Mouse (Mus musculus) stomach, embryonic 16.5 days (tissue): ENCODE data around the gene C330021F23Rik. TPM values are rescaled to one million over a fixed set of nuclear protein-coding genes. Genes with fewer than 3 reads are reported as not detected.
A peak's percentile ranks its signal among the peaks of the same experiment; 100 is the strongest.

ENCODE experiments used
- ATAC-seq: fragments of 200-750 bp; cut with Nextera tagmentation; 2 replicates; pipeline ENCODE4 v1.8.0; 2017; ENCODE audit warnings: moderate number of reproducible peaks, moderate TSS enrichment; ENCODE audit not compliant: insufficient read depth, low FRiP score
- H3K27ac ChIP-seq: fragments of 300-500 bp; sonication (generic); 2 replicates; pipeline ENCODE4 v1.5.1; 2014; ENCODE audit warnings: low read length
- H3K27me3 ChIP-seq: fragments of 300-500 bp; sonication (generic); 2 replicates; pipeline ENCODE4 v1.6.1; 2014; ENCODE audit warnings: low read length, control low read depth, mixed read lengths; ENCODE audit not compliant: control insufficient read depth, insufficient read depth
- H3K36me3 ChIP-seq: fragments of 300-500 bp; sonication (generic); 2 replicates; pipeline ENCODE4 v1.6.1; 2014; ENCODE audit warnings: low read length; ENCODE audit not compliant: control insufficient read depth, insufficient read depth
- H3K4me1 ChIP-seq: fragments of 300-500 bp; sonication (generic); 2 replicates; pipeline ENCODE4 v1.6.1; 2014; ENCODE audit warnings: low read length, control low read depth, mixed read lengths; ENCODE audit not compliant: control insufficient read depth, insufficient read depth
- H3K4me2 ChIP-seq: fragments of 300-500 bp; sonication (generic); 2 replicates; pipeline ENCODE4 v1.6.1; 2014; ENCODE audit warnings: low read depth, low read length, mixed read lengths
- H3K4me3 ChIP-seq: fragments of 300-500 bp; sonication (generic); replicated peaks from 2 replicates; pipeline ENCODE4 v1.5.1; 2014; ENCODE audit warnings: mild to moderate bottlenecking, low read length
- H3K9ac ChIP-seq: fragments of 300-500 bp; sonication (generic); 2 replicates; pipeline ENCODE4 v1.6.1; 2014; ENCODE audit warnings: low read length
- H3K9me3 ChIP-seq: fragments of 300-500 bp; sonication (generic); replicated peaks from 2 replicates; pipeline ENCODE4 v1.6.1; 2016; ENCODE audit warnings: low read length, control low read depth; ENCODE audit not compliant: control insufficient read depth
- WGBS: fragments of 180-500 bp; shearing (Covaris S2); extraction: QIAGEN DNeasy Blood & Tissue Kit; methylation state at CpG from one replicate; pipeline ENCODE4 v1.1.7; 2014; 5-methylcytosine and 5-hydroxymethylcytosine counted together
- polyA plus RNA-seq: library from polyadenylated mRNA; unstranded; fragments of >200 nt; fragmentation: Nextera tagmentation; extraction: Ambion mirVana; gene quantifications from 2 replicates; pipeline ENCODE4 v1.2.1, GENCODE M21; 2015

C330021F23Rik gene
- polyA plus RNA-seq, 1 experiment from 2014 or later = 1.1 TPM

DNA sequence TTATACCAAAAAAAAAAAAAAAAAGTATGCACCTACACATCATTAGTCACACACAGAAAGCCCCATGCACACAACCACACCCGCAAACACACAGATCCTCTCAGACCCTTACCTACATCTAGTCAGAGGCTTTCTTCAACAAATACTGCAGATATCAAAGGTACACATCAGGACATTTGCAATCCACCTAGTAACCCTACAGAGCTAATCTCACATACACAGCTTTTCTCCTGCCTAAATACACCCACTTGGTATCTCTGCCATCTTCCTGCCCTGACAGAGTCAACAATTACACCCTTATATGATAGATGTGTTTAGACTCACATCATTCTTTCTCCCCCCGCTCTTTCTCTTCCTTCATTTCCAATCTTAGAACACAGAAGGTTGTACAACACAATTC, 18.7 kb downstream of the C330021F23Rik start:
- 0 out of 2 replicates have a peak, but pooled peaks cover 3% of the 10 kb centered on the region for H3K4me1 ChIP-seq
- ATAC-seq = no peak
- no peaks in the 10 kb centered on the region for H3K27me3 ChIP-seq

DNA sequence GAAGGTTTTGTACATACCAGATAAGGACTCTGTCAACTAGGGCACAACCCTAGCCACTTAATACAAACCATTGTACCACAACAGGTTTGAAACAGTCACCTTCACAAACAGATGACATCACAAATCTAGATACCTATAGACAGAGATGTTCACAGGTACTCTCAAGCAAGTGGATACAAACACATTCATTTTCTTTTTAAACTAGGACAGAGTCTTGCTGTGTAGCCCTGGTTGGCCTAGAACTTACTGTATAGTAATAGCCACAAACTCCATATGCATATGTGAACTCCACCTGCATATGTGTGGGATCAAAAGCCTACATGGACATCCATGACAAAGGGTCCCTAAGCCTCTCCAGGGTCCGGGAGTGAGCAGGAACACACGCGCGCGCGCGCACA, 19.2 kb downstream of the C330021F23Rik start, which contains the start of gene Camsap3:
Camsap3 (plus strand) TSS at position 301 of the 398 bp plus-strand sequence.
- Histone ChIP-seq H3K27ac (peak within 1 kb of the TSS; percentile 91), H3K36me3 (no peaks in the 10 kb centered on the region), H3K4me3 (peak within 1 kb of the TSS; percentile 75), H3K4me1 (0 out of 2 replicates have a peak, but pooled peaks cover 3% of the 10 kb centered on the region), H3K9me3 (no peaks in the 10 kb centered on the region), H3K27me3 (no peaks in the 10 kb centered on the region), H3K9ac (peak within 1 kb of the TSS; percentile 74), H3K4me2 (peak within 1 kb of the TSS; percentile 87)
- no peak for ATAC-seq
- 10% methylated on average over 7 of the region's 7 CpGs for WGBS

More for the DNA sequence above, 18.7 kb downstream of the C330021F23Rik start:
- 69% methylated on average over 2 of the region's 2 CpGs for WGBS
- Histone ChIP-seq H3K27ac (no peak overlapping the region; the same call in 1 of the 2 replicates), H3K4me3 (no peak overlapping the region), H3K4me2 (no peak overlapping the region), H3K9me3 (no peaks in the 10 kb centered on the region), H3K36me3 (no peaks in the 10 kb centered on the region), H3K9ac (no peak overlapping the region)

DNA sequence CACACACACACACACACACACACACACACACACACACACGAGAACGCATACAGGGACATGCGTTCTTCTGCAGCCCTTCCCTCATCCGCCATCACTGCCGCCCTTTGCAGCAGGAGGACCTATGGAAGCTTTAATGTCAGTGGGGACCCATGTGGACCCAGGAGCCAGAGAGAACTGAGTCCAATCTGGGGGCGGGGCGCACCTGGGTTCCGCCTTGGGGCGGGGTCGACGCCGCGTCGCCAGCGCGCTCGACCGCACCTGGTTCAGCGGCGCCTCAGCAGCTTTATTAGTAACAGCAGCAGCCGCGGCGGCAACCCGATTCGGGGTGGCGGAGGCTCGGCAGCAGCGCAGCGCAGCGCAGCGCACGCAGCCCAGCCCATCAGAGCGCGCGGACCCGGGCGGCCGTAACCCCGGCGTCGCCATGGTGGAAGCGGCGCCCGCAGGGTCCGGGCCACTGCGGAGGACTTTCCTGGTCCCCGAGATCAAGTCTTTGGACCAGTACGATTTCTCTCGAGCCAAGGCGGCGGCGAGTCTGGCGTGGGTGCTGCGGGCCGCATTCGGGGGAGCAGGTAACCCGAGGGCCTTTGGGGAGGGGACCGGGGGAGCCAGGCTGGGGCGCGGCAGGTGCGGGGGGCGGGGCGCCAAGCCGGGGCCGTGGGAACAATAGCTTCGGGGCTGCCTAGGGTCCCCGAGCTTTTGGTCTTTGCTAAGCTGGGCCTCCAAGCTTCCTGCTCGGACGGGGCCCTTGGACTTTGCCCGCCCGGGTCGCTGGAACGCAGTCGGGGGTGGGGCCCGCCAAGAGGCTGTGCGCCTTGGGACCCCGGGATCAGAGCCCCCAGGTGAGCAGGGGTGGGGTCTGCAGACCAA, 19.8 kb downstream of the C330021F23Rik start:
- Histone ChIP-seq H3K9ac (peak overlapping the region; percentile 74), H3K9me3 (no peaks in the 10 kb centered on the region), H3K4me1 (0 out of 2 replicates have a peak, but pooled peaks cover 3% of the 10 kb centered on the region), H3K4me2 (peak overlapping the region; percentile 87), H3K27me3 (no peaks in the 10 kb centered on the region), H3K4me3 (peak overlapping the region; percentile 75), H3K36me3 (no peaks in the 10 kb centered on the region), H3K27ac (peak overlapping the region; percentile 91)
- under 1% methylated on average over 76 of the region's 77 CpGs for WGBS
- ATAC-seq = peak; percentile 82

DNA sequence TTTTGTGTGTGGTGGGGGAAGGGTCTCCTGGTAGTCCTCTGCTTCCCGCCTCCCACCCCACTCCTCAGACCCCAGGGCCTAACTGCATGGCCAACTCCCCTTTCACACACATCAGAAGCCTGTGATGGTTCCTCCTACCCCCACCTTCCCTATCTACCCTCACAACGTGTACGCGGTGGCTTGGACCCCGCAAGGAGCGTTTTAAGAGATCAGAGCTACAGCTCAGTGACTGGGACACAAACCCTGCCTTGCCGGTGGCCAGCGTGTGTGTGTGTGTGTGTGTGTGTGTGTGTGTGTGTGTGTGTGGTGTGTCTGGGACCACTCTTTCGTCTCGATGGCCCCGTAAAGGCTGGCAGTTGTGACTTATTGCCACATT, 20.5 kb downstream of the C330021F23Rik start:
- peak; percentile 24; the same call in 1 of the 2 replicates for ATAC-seq
- Histone ChIP-seq H3K4me1 (0 out of 2 replicates have a peak, but pooled peaks cover 3% of the 10 kb centered on the region), H3K4me3 (peak overlapping the region; percentile 75), H3K27ac (peak overlapping the region; percentile 91), H3K36me3 (no peaks in the 10 kb centered on the region), H3K27me3 (no peaks in the 10 kb centered on the region), H3K9ac (peak overlapping the region; percentile 74), H3K9me3 (no peaks in the 10 kb centered on the region), H3K4me2 (peak overlapping the region; percentile 87)
- 5% methylated on average over 11 of the region's 11 CpGs for WGBS

DNA sequence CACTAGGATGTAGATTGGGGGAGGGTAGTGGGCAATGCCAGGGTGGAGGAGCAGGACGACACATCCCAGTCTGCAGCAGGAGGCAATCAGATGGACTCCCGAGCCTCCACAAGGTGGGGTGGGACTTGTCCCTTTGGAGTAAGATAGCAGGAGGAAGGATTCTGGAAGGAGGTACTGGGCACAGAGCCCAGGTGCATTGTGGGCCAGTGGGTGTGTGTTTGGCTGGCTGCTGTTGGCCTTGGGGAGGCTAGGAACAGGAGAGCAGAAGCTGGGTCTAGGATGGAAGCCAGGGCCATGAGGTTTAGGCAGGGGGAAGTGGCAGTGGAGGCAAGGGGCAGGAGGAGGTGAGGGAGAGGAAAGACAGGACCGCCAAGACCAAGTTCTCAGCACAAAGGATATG, 25.7 kb downstream of the C330021F23Rik start:
- H3K9ac ChIP-seq = no peak overlapping the region
- no peak for ATAC-seq
- WGBS = 54% methylated on average over 3 of the region's 3 CpGs

DNA sequence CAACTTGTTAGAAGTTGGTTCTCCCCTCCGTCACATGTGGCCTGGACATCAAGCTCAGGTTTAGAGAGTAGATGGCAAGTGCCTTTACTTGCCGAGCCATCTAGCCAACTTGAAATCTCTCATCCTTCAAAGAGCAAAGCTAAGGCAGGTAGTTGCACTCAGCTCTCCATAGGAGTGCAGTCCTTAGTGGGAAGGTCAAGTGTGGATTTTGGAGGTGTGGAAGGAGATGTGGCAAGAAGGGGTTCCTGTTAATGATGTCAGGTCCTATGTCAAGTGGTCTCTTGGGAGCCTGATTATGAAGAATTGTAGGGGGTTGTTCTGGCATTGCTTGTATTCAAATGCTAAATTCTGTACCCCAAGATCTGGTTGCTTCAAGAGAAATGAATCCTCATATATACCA, 26.7 kb downstream of the C330021F23Rik start:
- H3K36me3 ChIP-seq = no peaks in the 10 kb centered on the region
- WGBS = 86% methylated on average over 2 of the region's 2 CpGs
- H3K9ac ChIP-seq = no peak overlapping the region
- no peak overlapping the region for H3K4me3 ChIP-seq
- no peaks in the 10 kb centered on the region for H3K9me3 ChIP-seq
- H3K4me2 ChIP-seq = no peak overlapping the region
- H3K27ac ChIP-seq = no peak overlapping the region
- H3K4me1 ChIP-seq = no peaks in the 10 kb centered on the region
- H3K27me3 ChIP-seq = no peaks in the 10 kb centered on the region
- ATAC-seq = no peak

More for the DNA sequence above, 25.7 kb downstream of the C330021F23Rik start:
- Histone ChIP-seq H3K4me2 (no peak overlapping the region), H3K4me1 (no peaks in the 10 kb centered on the region), H3K27ac (no peak overlapping the region), H3K4me3 (no peak overlapping the region), H3K9me3 (no peaks in the 10 kb centered on the region), H3K27me3 (no peaks in the 10 kb centered on the region), H3K36me3 (no peaks in the 10 kb centered on the region)

DNA sequence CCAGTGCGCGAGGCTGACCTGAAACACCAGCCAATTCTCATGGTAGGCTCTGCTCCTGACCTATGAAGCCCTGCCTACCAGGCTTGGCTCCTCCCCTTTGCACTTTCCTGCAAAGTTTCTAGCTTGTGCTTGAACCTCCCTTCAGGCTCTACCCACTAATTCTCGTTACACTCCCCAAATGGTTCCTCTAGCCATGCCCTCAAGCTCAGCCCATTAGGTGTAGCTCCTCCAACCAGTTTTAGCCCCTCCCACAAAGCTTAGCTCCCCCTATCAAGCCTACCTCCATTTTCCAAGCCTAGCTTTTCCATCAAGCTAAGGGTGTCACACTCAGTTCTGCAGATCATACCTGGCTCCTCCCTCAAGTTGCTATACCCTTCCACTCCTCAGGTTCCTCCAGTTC, 30.3 kb downstream of the C330021F23Rik start:
- 76% methylated on average over 3 of the region's 3 CpGs for WGBS
- Histone ChIP-seq H3K27ac (no peak overlapping the region), H3K4me1 (no peaks in the 10 kb centered on the region), H3K4me3 (no peak overlapping the region), H3K36me3 (no peaks in the 10 kb centered on the region), H3K4me2 (no peak overlapping the region), H3K9me3 (no peaks in the 10 kb centered on the region), H3K9ac (no peak overlapping the region), H3K27me3 (no peaks in the 10 kb centered on the region)
- ATAC-seq = no peak

DNA sequence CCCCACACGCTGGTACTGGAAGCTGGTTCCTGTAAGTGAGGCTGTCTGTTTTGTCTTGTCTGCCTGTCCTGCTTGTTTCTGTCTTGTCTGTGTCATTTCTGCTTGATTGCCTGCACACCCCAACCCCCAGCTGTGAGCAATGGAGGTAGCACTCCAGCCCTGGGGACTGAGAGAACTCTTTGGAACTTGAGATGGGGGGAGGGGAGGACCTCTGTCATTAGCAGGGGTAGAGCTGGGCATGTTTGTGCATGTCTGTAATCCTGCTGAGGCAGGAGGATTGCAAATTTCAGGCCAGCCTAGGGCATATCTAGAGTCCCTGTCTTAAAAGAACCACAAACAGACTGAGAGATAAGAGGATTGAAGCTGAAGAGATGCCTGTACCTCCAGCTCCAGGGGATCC, 31.4 kb downstream of the C330021F23Rik start:
- Histone ChIP-seq H3K36me3 (no peaks in the 10 kb centered on the region), H3K4me1 (no peaks in the 10 kb centered on the region), H3K9ac (no peak overlapping the region), H3K9me3 (no peaks in the 10 kb centered on the region), H3K27ac (no peak overlapping the region), H3K4me3 (no peak overlapping the region), H3K4me2 (no peak overlapping the region), H3K27me3 (no peaks in the 10 kb centered on the region)
- no peak for ATAC-seq
- 79% methylated on average over 1 of the region's 1 CpGs for WGBS

DNA sequence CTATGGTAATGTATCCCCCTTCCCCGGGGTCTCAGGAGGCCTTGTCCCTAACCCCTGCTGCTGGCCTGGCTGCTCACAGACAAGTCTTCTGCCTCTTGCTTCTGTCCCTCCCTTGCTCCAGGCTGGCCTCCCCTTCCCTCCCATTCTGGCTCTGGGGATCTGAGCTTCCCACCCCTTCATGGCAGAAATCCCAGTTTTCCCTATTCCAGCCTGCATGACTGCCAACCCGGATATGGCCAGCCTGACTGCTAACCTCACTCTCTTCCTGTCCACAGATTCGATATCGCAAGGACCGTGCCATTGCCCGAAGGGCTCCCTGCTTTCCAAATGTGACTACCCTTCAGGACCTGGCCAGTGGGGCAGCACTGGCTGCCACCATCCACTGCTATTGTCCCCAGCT, 32.6 kb downstream of the C330021F23Rik start:
- Histone ChIP-seq H3K36me3 (no peaks in the 10 kb centered on the region), H3K4me2 (no peak overlapping the region), H3K9me3 (no peaks in the 10 kb centered on the region), H3K27me3 (no peaks in the 10 kb centered on the region), H3K9ac (no peak overlapping the region), H3K27ac (no peak overlapping the region), H3K4me3 (no peak overlapping the region), H3K4me1 (no peaks in the 10 kb centered on the region)
- ATAC-seq = no peak
- WGBS = 84% methylated on average over 6 of the region's 6 CpGs
